Mouse (Mus musculus): ENCODE results near the gene C1qc.
A peak's percentile ranks its signal among the peaks of the same experiment; 100 is the strongest.

The C1qc gene

DNA sequence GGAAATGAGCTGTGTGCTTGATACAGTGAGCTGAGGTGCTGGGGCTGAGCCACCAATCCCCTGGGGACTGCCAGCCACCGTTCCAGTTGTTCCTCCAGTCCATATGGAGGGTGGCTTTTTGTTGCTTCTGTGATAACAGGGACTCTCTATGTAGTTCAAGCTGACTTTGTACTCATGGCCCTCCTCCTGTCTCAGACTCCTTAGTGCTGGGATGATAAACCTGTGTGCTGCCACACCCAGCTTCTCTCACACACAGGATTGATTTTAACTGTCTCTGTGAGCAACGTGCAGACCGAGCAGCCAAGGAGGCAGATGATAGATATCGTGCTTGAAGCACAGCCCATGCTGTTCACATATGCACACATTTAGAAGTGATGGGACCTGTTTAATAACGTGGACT lies 40.7 kb downstream of the C1qc start:
- no peak for DNase-seq (ENCODE audit: low spot score in 2 of 2)

DNA sequence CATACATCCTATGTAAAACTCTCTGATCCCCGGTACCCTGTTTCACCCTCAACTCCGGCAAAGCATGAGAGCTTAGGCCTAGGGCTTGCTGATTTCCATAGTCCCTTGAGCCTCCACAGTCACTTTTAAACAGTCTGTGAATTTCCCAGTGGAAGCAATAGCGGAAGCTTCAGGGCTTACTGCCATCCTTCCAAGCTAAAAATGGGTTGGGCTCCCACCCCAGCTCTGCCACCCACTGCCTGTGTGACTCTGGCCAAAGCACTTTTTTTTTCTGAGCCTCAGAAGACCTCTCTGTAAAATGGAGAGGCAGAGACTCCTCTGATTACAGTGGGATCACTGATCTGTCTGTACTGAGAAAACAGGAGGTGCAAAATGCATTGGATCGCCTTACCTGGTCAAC lies 44.3 kb downstream of the C1qc start:
- DNase-seq (ENCODE audit: low spot score in 2 of 2) = no peak

DNA sequence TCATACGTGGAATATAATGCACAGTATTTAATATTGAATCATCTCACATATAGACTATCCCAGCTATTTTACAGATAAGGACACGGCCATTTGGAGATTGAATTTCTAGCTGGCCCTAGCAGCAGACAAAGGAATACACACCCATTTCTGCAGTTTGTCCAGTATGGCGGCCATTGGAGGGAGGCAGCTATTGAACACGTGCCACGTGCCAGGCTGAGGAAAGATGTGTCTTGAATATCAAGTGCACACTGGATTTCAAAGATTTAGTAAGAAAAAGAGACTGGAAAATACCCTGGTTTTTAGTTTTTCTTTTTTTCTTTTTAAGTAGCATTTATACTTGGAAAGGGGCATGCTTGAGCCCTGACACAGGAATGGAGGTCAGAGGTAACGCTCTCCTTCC lies 45.7 kb downstream of the C1qc start:
- DNase-seq (ENCODE audit: low spot score in 2 of 2) = no peak

DNA sequence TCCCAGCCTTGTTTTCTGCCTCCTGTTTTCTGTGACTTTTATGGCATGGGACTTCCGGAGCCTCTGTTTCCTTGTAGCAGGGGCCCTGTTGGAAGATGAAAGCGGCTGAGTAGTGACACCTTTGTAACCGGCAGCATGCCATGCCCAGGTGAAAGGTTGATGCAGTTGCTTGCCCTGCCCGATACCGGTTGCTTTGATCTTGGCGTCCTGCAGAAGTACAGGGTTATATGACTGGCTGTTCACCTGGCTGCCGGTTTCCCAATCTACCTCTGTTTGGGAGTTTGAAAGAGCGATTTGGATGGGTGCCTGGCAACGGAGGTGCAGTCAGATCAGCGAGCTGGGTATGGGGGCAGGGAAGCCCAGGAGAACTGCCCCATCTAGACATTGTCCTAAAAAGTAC lies 50.1 kb downstream of the C1qc start:
- no peak for DNase-seq (ENCODE audit: low spot score in 2 of 2)

DNA sequence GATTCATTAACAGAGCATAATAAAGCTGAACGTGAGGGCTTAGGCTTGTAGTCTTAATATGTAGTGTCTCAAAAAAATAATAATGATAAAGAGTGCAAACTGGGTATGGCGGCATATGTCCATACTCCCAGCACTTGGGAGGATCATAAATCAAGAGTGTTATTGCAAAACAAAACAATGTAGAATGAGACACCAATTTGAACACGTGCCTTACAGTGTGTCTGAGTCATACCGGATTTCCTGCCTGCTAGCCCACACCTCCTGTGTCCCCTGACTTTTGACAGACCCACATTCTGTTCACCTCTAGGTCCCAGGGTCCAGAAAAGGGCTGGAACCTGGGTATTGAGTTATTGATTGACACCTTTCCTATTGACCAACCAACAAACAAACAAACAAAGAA lies 50.8 kb downstream of the C1qc start:
- DNase-seq (ENCODE audit: low spot score in 2 of 2) = no peak

DNA sequence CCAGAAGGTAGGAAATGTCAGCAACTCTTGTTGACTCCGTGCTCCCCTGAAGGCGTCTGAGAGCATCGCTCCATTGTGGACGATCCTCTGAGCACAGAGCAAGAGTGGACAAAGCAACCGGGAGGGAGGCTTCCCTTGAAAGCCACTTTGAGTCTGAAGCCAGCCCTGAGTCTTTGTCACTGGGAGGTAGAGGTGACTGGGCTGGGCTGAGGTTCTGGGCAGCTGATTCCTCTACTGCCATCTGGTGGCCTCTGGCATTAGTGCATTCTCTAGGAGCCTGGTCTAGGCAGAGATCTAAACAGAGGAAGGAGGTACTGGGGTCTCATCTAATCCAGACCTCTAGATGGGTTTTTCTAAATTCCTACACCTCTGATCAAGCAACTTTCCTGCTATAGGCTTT lies 51.8 kb downstream of the C1qc start:
- DNase-seq (ENCODE audit: low spot score in 2 of 2) = peak; percentile 53 to 57
